Mouse (Mus musculus): Measurements from ENCODE around the gene Gadl1. TPM values are rescaled to one million over a fixed set of nuclear protein-coding genes. Genes with fewer than 3 reads are reported as not detected.
"Not testable (repeated sequence)": the region's sequence is repeated elsewhere in the genome, so short reads cannot be mapped to it uniquely, and the experiment has no call there.

Gene Gadl1
- polyA plus RNA-seq, 1 experiment from 2014 or later, result 0.76 TPM

DNA sequence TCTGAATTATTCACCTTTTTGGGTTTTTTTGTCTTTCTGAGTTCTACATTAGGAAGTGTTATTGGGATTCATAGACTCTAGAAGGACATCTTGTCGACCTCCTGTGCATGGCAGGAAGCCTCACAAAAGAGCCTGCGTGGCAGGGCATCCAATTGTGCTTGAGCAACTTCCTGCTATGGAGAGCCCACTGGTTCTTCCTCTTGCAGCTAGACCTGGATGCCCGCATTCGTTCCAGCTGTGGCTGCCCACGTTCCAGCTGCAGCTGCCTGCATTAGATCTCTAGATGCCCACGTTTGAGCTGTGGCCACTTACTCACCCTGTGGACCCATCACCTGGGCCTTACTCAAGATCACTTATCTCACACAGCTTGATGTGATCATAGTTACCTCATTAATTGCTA, 116.1 kb downstream of the Gadl1 start:
- no peak for ATAC-seq
- H3K36me3 ChIP-seq (ENCODE audit: control insufficient read depth, insufficient read depth, low read length), result no peaks in the 10 kb centered on the region
- no peaks in the 10 kb centered on the region for H3K9me3 ChIP-seq (ENCODE audit: control insufficient read depth, low read length)
- no peak overlapping the region for H3K4me2 ChIP-seq (ENCODE audit: low read length)
- no peaks in the 10 kb centered on the region for H3K27me3 ChIP-seq (replicated peaks; ENCODE audit: control insufficient read depth, insufficient read depth, low read length)
- no peaks in the 10 kb centered on the region for H3K4me1 ChIP-seq (ENCODE audit: control insufficient read depth, insufficient read depth, low read depth, low read length)
- 79% methylated on average over 6 of the region's 6 CpGs for WGBS
- H3K9ac ChIP-seq (ENCODE audit: low read depth, low read length), result no peak overlapping the region
- no peak overlapping the region for H3K4me3 ChIP-seq (ENCODE audit: low read length)
- no peak overlapping the region for H3K27ac ChIP-seq (ENCODE audit: low read depth, low read length)

DNA sequence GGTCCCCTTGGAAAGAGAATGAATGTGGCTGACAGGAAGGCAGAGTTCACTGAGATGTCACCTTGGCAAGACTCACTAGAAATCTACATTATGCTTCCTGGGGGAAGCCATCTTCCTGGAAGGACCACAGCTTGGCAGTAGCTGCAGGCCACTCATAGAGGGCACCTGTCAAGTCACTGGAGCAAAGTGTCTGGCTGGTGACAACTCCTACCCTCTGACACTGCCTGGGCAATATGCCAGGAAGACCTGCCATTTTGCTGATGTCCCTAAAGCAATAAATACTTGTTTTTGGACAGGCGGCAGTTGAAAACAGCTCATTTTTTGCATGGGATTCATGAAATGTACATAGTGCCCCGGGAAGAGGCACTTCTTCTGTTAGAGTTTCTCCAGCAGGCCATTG, 119.8 kb downstream of the Gadl1 start:
- no peaks in the 10 kb centered on the region for H3K9me3 ChIP-seq (ENCODE audit: control insufficient read depth, low read length)
- no peak overlapping the region for H3K4me2 ChIP-seq (ENCODE audit: low read length)
- H3K4me3 ChIP-seq (ENCODE audit: low read length), result no peak overlapping the region
- H3K27me3 ChIP-seq (replicated peaks; ENCODE audit: control insufficient read depth, insufficient read depth, low read length), result no peaks in the 10 kb centered on the region
- no peaks in the 10 kb centered on the region for H3K4me1 ChIP-seq (ENCODE audit: control insufficient read depth, insufficient read depth, low read depth, low read length)
- no peak for ATAC-seq
- no peaks in the 10 kb centered on the region for H3K36me3 ChIP-seq (ENCODE audit: control insufficient read depth, insufficient read depth, low read length)
- 84% methylated on average over 2 of the region's 2 CpGs for WGBS
- H3K27ac ChIP-seq (ENCODE audit: low read depth, low read length), result no peak overlapping the region
- H3K9ac ChIP-seq (ENCODE audit: low read depth, low read length), result no peak overlapping the region

DNA sequence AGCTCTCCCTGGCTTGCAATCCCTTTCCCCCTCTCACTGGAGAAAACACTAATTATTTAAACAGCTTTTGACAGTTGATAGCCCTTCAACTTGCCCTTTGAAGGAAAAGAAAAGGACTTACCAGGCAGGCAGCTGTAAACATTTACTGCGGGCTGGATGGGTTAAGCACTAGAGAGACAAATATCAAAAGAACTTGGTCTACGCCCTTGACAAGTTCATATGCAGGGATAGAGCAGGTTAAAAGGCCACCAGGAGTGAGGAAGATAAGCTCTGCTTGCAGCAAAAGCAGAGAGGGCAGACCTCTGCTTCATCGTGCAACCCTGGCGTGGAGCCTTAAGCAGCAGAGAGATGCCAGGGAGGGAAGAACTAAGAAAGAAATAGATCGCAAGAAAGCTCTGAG, 123.5 kb downstream of the Gadl1 start:
- Histone ChIP-seq H3K9ac (ENCODE audit: low read depth, low read length) (no peak overlapping the region), H3K4me1 (ENCODE audit: control insufficient read depth, insufficient read depth, low read depth, low read length) (no peaks in the 10 kb centered on the region), H3K27ac (ENCODE audit: low read depth, low read length) (no peak overlapping the region), H3K4me3 (ENCODE audit: low read length) (no peak overlapping the region), H3K36me3 (ENCODE audit: control insufficient read depth, insufficient read depth, low read length) (no peaks in the 10 kb centered on the region), H3K4me2 (ENCODE audit: low read length) (no peak overlapping the region), H3K9me3 (ENCODE audit: control insufficient read depth, low read length) (no peaks in the 10 kb centered on the region), H3K27me3 (replicated peaks; ENCODE audit: control insufficient read depth, insufficient read depth, low read length) (no peaks in the 10 kb centered on the region)
- no peak for ATAC-seq
- 75% methylated on average over 5 of the region's 5 CpGs for WGBS

DNA sequence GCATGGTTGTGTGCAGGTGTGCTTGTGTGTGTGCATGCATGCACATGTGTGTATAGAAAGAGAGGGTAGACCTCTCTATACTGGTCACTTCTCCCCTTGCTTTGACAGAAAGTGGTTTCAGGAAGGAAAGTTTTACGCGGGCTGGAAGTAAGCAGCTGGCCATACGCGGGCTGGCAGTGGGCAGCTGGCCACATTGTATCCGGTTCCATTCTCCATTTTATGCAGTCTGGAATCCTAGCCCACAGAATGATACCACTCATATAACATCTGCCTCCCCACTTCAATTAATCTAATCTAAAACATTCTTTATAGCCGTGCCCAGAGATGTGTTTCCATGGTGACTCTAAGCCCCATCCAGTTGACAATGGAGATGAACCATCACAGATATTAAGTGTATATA, 129.0 kb downstream of the Gadl1 start:
- WGBS, result 76% methylated on average over 6 of the region's 6 CpGs
- Histone ChIP-seq H3K27me3 (replicated peaks; ENCODE audit: control insufficient read depth, insufficient read depth, low read length) (no peaks in the 10 kb centered on the region), H3K4me2 (ENCODE audit: low read length) (no peak overlapping the region), H3K4me1 (ENCODE audit: control insufficient read depth, insufficient read depth, low read depth, low read length) (no peaks in the 10 kb centered on the region), H3K4me3 (ENCODE audit: low read length) (no peak overlapping the region), H3K27ac (ENCODE audit: low read depth, low read length) (no peak overlapping the region), H3K36me3 (ENCODE audit: control insufficient read depth, insufficient read depth, low read length) (no peaks in the 10 kb centered on the region), H3K9me3 (ENCODE audit: control insufficient read depth, low read length) (no peaks in the 10 kb centered on the region), H3K9ac (ENCODE audit: low read depth, low read length) (no peak overlapping the region)
- no peak for ATAC-seq

DNA sequence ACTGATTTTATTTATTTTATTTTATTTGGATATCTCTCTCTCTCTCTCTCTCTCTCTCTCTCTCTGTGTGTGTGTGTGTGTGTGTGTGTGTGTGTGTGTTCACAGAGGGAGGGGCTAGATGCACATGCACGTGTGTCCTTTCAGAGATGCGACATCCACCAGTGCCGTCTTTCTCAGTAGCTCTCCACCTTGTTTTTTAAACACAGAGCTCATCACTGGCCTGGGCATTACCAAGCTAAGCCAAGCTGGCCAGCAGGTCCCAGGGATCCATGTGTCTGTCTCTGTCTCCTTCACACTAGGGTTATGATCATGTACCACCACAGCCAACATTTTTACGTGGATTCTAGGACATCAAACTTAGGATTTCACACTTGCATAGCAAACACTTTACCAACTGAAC, 130.7 kb downstream of the Gadl1 start:
- Histone ChIP-seq H3K4me3 (ENCODE audit: low read length) (no peak overlapping the region), H3K36me3 (ENCODE audit: control insufficient read depth, insufficient read depth, low read length) (no peaks in the 10 kb centered on the region), H3K27ac (ENCODE audit: low read depth, low read length) (no peak overlapping the region), H3K4me2 (ENCODE audit: low read length) (no peak overlapping the region), H3K9ac (ENCODE audit: low read depth, low read length) (no peak overlapping the region), H3K9me3 (ENCODE audit: control insufficient read depth, low read length) (no peaks in the 10 kb centered on the region), H3K27me3 (replicated peaks; ENCODE audit: control insufficient read depth, insufficient read depth, low read length) (no peaks in the 10 kb centered on the region), H3K4me1 (ENCODE audit: control insufficient read depth, insufficient read depth, low read depth, low read length) (no peaks in the 10 kb centered on the region)
- 87% methylated on average over 4 of the region's 4 CpGs for WGBS
- no peak for ATAC-seq

DNA sequence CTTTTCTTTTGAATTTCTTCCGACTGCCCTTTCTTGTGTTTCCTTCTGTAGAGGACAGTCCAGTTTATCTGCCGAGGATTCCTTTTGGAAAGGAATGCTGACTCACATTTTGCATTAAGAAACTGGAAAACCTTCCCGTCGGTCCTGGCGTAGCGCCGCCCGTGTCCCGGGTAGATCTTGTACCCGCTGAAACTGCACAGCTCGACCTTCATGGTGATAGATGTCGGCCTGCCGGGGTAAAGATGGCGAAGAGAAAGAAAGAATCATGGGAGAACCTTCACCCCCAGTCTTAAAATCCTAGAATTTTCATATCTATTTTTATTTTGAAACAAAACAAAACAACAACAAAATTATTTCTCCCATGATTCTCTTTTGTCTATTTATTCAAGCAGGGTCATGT, 131.6 kb downstream of the Gadl1 start:
- H3K9me3 ChIP-seq (ENCODE audit: control insufficient read depth, low read length); H3K4me2 ChIP-seq (ENCODE audit: low read length); H3K9ac ChIP-seq (ENCODE audit: low read depth, low read length); H3K36me3 ChIP-seq (ENCODE audit: control insufficient read depth, insufficient read depth, low read length); H3K27me3 ChIP-seq (replicated peaks; ENCODE audit: control insufficient read depth, insufficient read depth, low read length); H3K4me3 ChIP-seq (ENCODE audit: low read length); ATAC-seq; H3K4me1 ChIP-seq (ENCODE audit: control insufficient read depth, insufficient read depth, low read depth, low read length); H3K27ac ChIP-seq (ENCODE audit: low read depth, low read length): not testable (repeated sequence)
- 96% methylated on average over 14 of the region's 14 CpGs for WGBS

DNA sequence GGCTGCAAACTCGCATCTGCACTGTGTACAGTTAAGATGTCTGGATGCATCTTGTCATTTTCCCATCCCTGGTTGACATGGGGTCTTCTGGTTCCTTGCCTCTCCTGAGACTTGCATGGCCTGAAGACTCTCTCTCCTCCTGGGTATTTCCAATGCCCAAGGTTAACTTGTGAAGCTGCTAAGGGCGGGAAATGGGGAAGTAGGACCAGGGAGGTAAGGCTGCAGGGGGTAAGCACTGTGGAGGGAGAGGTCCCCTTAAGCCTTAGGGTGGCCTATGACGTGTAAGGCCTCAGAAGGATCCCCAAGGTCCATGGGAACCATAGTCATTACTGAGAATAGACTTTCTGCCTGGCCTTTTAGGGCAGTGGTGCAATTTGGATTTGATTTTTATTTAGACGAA, 132.1 kb downstream of the Gadl1 start:
- Histone ChIP-seq H3K36me3 (ENCODE audit: control insufficient read depth, insufficient read depth, low read length) (no peaks in the 10 kb centered on the region), H3K27me3 (replicated peaks; ENCODE audit: control insufficient read depth, insufficient read depth, low read length) (no peaks in the 10 kb centered on the region), H3K27ac (ENCODE audit: low read depth, low read length) (0 out of 2 replicates have a peak overlapping the region, but pooled peaks have one; percentile 24), H3K9me3 (ENCODE audit: control insufficient read depth, low read length) (no peaks in the 10 kb centered on the region), H3K9ac (ENCODE audit: low read depth, low read length) (no peak overlapping the region), H3K4me2 (ENCODE audit: low read length) (no peak overlapping the region), H3K4me1 (ENCODE audit: control insufficient read depth, insufficient read depth, low read depth, low read length) (no peaks in the 10 kb centered on the region), H3K4me3 (ENCODE audit: low read length) (no peak overlapping the region)
- no peak for ATAC-seq
- WGBS, result 73% methylated on average over 4 of the region's 4 CpGs

DNA sequence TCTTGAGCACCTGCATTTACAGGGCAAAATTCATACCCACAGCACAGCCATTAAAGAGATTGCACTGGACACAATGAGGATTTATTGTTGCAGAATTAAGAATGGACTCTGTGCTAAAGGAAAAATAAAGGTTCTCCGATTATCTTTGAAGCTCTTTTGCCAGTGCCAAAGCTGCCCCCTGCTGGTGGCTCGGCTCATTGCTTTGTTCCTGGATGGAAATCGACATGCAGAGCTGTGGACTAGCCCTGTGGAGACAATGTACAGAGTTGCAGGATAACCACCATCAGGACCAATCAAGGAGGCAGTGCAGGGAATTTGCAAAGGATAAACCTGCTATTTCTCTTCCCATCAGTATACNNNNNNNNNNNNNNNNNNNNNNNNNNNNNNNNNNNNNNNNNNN, 132.5 kb downstream of the Gadl1 start:
- Histone ChIP-seq H3K4me2 (ENCODE audit: low read length) (no peak overlapping the region), H3K9me3 (ENCODE audit: control insufficient read depth, low read length) (no peaks in the 10 kb centered on the region), H3K27ac (ENCODE audit: low read depth, low read length) (no peak overlapping the region), H3K36me3 (ENCODE audit: control insufficient read depth, insufficient read depth, low read length) (no peaks in the 10 kb centered on the region), H3K4me1 (ENCODE audit: control insufficient read depth, insufficient read depth, low read depth, low read length) (no peaks in the 10 kb centered on the region), H3K9ac (ENCODE audit: low read depth, low read length) (no peak overlapping the region), H3K27me3 (replicated peaks; ENCODE audit: control insufficient read depth, insufficient read depth, low read length) (no peaks in the 10 kb centered on the region), H3K4me3 (ENCODE audit: low read length) (no peak overlapping the region)
- 3% methylated on average over 3 of the region's 3 CpGs for WGBS
- 0 out of 2 replicates have a peak, but pooled peaks have one; percentile 50 for ATAC-seq

DNA sequence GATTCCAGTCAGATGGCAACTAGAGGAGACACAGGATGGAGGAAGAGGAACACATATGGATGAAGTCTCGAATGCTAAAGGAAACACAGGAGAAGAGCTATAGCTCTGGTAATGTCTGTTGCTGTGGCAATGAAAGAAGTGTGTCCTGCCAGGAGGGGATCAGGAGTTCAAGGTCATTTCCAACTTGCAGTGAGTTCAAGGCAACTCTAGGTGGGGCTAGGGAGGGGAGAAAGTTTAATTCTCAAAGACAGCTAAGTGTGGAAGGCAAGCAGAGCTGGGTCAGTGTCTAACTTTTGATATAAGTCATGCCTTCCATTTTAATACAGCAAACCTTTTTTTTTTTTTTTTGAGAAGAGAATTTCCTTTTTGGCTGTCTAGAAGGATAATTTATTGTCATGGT, 140.7 kb downstream of the Gadl1 start:
- no peak for ATAC-seq
- WGBS, result 83% methylated on average over 1 of the region's 1 CpGs
- no peaks in the 10 kb centered on the region for H3K36me3 ChIP-seq (ENCODE audit: control insufficient read depth, insufficient read depth, low read length)

DNA sequence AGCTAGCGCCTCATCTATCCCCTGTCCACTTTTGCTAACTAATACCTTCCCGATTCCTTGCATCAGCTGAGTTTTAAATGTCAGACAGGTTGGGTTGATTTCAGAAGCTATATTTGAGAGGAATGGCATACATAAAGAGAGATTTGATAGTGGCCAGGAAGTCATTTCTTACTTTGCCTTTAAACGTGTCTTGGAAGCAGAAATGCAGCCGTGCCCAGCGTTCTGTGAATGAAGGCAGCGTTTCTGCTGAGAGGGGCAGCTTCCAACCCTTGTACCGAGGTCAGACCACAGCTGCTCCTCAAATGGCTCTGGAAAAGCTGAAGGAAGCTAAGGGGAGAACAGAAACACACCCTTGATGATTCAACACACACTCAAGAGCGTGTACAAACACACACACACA, 144.7 kb downstream of the Gadl1 start:
- H3K27me3 ChIP-seq (replicated peaks; ENCODE audit: control insufficient read depth, insufficient read depth, low read length), result no peaks in the 10 kb centered on the region
- WGBS, result 74% methylated on average over 8 of the region's 8 CpGs
- H3K9ac ChIP-seq (ENCODE audit: low read depth, low read length), result no peak overlapping the region
- no peaks in the 10 kb centered on the region for H3K36me3 ChIP-seq (ENCODE audit: control insufficient read depth, insufficient read depth, low read length)
- H3K4me2 ChIP-seq (ENCODE audit: low read length), result no peak overlapping the region
- no peak overlapping the region for H3K27ac ChIP-seq (ENCODE audit: low read depth, low read length)
- H3K4me3 ChIP-seq (ENCODE audit: low read length), result no peak overlapping the region
- no peaks in the 10 kb centered on the region for H3K9me3 ChIP-seq (ENCODE audit: control insufficient read depth, low read length)
- no peaks in the 10 kb centered on the region for H3K4me1 ChIP-seq (ENCODE audit: control insufficient read depth, insufficient read depth, low read depth, low read length)
- no peak for ATAC-seq

More for the DNA sequence above, 140.7 kb downstream of the Gadl1 start:
- no peaks in the 10 kb centered on the region for H3K9me3 ChIP-seq (ENCODE audit: control insufficient read depth, low read length)
- no peak overlapping the region for H3K4me2 ChIP-seq (ENCODE audit: low read length)
- no peaks in the 10 kb centered on the region for H3K27me3 ChIP-seq (replicated peaks; ENCODE audit: control insufficient read depth, insufficient read depth, low read length)
- no peaks in the 10 kb centered on the region for H3K4me1 ChIP-seq (ENCODE audit: control insufficient read depth, insufficient read depth, low read depth, low read length)
- H3K27ac ChIP-seq (ENCODE audit: low read depth, low read length), result no peak overlapping the region
- no peak overlapping the region for H3K4me3 ChIP-seq (ENCODE audit: low read length)
- H3K9ac ChIP-seq (ENCODE audit: low read depth, low read length), result no peak overlapping the region
